Mouse (Mus musculus): ENCODE measurements around the gene Mvb12b.

- TF ChIP-seq POLR2A (IDR thresholded peaks at IDR 0.05; ENCODE audit: borderline replicate concordance, extremely low read depth, low read depth, low read length) (no peak), CTCF (IDR thresholded peaks at IDR 0.05; ENCODE audit: insufficient read depth, low read length) (no peak)
These were observed 191.3 kb downstream of the Mvb12b start for GRCm38 (mm10) chr2:33696428-33696827.
